Mouse (Mus musculus) ES-E14 (cell line): ENCODE results near the gene Slitrk6. TPM values are rescaled to one million over a fixed set of nuclear protein-coding genes. Genes with fewer than 3 reads are reported as not detected.

Source experiments
- DNase-seq: peaks from one replicate; pipeline ENCODE4 v3.0.0-alpha.2; 2013; ENCODE audit warnings: low read depth, low spot score
- H3K27ac ChIP-seq: 2 replicates; pipeline ENCODE4 v1.5.1; 2012; ENCODE audit warnings: low read depth, mild to moderate bottlenecking, low read length, moderate library complexity, mixed read lengths; ENCODE audit not compliant: poor library complexity, insufficient read depth, severe bottlenecking
- H3K36me3 ChIP-seq: 2 replicates; pipeline ENCODE4 v1.6.1; 2012; ENCODE audit warnings: mild to moderate bottlenecking, low read length, moderate library complexity, mixed read lengths; ENCODE audit not compliant: control insufficient read depth, poor library complexity, insufficient read depth, severe bottlenecking
- H3K4me1 ChIP-seq, 2 experiments: fragments of 150-350 bp in 1 of 2; sonication (generic) in 1 of 2; 2 replicates each; pipeline ENCODE4 v1.6.1; 2012; ENCODE audit warnings: low read length in 2 of 2, mild to moderate bottlenecking in 1 of 2, mixed read lengths in 1 of 2; ENCODE audit not compliant: control insufficient read depth in 2 of 2, insufficient read depth in 2 of 2, poor library complexity in 1 of 2
- H3K4me3 ChIP-seq, 2 experiments: fragments of 150-350 bp in 1 of 2; sonication (generic) in 1 of 2; 2 replicates each; pipeline ENCODE4 v1.5.1; 2012; ENCODE audit warnings: low read length in 2 of 2, low read depth in 1 of 2, mild to moderate bottlenecking in 1 of 2, mixed read lengths in 1 of 2; ENCODE audit not compliant: insufficient read depth in 1 of 2, poor library complexity in 1 of 2, severe bottlenecking in 1 of 2
- H3K9ac ChIP-seq: 2 replicates; pipeline ENCODE4 v1.6.1; 2012; ENCODE audit warnings: low read depth, mild to moderate bottlenecking, low read length, mixed read lengths; ENCODE audit not compliant: poor library complexity, insufficient read depth, severe bottlenecking
- H3K9me3 ChIP-seq: fragments of 150-350 bp; sonication (generic); 2 replicates; pipeline ENCODE4 v1.6.1; 2012; ENCODE audit warnings: low read depth, mild to moderate bottlenecking, low read length; ENCODE audit not compliant: control insufficient read depth, insufficient read depth
- CHD2 ChIP-seq: IDR thresholded peaks from 2 replicates; pipeline ENCODE4 v1.6.1; 2014; ENCODE audit warnings: mild to moderate bottlenecking, low read depth, low read length, inconsistent platforms
- HCFC1 ChIP-seq: IDR thresholded peaks from 2 replicates; pipeline ENCODE4 v1.6.1; 2012; ENCODE audit warnings: low read length, inconsistent platforms, borderline replicate concordance; ENCODE audit not compliant: insufficient read depth
- MAFK ChIP-seq: IDR thresholded peaks from 2 replicates; pipeline ENCODE4 v1.6.1; 2014; ENCODE audit warnings: mild to moderate bottlenecking, low read depth, low read length, inconsistent platforms; ENCODE audit not compliant: insufficient read depth
- ZC3H11A ChIP-seq: IDR thresholded peaks from 2 replicates; pipeline ENCODE4 v1.6.1; 2012; ENCODE audit warnings: low read depth, mild to moderate bottlenecking, inconsistent platforms, low read length, borderline replicate concordance
- ZNF384 ChIP-seq: IDR thresholded peaks from 2 replicates; pipeline ENCODE4 v1.6.1; 2012; ENCODE audit warnings: low read depth, low read length, inconsistent platforms
- in situ Hi-C, 2 experiments: fragments of 600-800 bp; cut with MboI; formaldehyde crosslinking; loops; one replicate each; pipeline ENCODE4 v1.15.1; 2025; ENCODE audit warnings: low sequenced_read_pairs in 2 of 2, inconsistent platforms in 1 of 2; ENCODE audit not compliant: unreplicated experiment in 2 of 2
- total RNA-seq: library from RNA; depleted of rRNA; stranded (reverse); fragments of 300-350 nt; gene quantifications from 2 replicates; pipeline ENCODE4 v1.2.3, GENCODE M21; 2012; rRNA removed

Slitrk6 gene
- total RNA-seq: 0.09 TPM in 1 of 2 replicates, not detected in the other

DNA sequence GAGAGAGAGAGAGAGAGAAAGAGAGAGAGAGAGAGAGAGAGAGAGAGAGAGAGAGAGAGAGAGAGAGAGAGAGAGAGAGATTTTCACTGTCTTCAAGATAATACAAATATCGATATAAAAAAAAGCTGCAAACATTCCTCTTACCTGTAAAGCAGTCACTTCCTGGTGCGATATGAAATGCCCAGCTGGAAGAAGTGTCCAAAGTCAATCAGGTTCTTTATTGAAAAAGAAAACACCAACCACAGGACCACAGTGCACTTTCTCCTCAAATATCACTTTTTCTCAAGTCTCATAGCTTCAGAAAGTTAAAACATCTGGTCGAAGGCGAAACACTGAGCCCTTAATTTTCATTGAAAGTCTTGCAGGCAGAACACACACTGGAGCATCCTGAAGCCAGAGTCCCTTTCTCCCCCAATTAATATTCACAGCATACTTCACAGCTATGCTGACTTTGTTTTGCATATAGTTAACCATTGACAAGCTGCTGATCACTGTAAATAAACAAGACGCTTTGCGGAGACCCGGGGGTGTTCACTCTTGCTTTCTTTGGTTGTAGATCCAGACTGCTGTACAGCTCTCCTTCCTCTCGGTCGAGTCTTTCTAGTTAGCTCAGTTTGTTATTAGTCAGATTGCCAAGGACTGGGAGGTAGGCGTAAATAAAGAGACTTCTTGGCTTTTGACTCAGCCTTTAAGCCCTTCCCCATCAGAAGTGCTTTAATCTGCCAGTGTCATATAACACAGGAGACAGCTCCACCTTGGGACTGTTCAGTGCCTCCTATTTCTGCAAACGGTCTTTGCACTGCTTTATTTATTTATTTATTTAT lies at the start of gene Slitrk6:
Gene Slitrk6, minus strand, starts transcription at position 666 of the 824 bp plus-strand sequence.
- Histone ChIP-seq H3K36me3 (no peaks in the 10 kb centered on the region), H3K9ac (no peak within 1 kb of the TSS), H3K9me3 (no peaks in the 10 kb centered on the region), H3K27ac (no peak within 1 kb of the TSS), H3K4me3 (no peak within 1 kb of the TSS), H3K4me1 (no peaks in the 10 kb centered on the region)
- in situ Hi-C loops: loop anchor here in 1 of 2 experiments (25.0 kb wide), 1 partner anchor 867 kb away; no protein-coding TSS in a partner anchor
- no peak for DNase-seq
- TF ChIP-seq MAFK (no peak), ZNF384 (no peak), ZC3H11A (no peak), CHD2 (no peak), HCFC1 (no peak)

GRCm38 (mm10) chr14:110777546-110777945 lies 22.6 kb upstream of the Slitrk6 start:
- in situ Hi-C loops: no loop called here
- no peaks in the 10 kb centered on the region for H3K4me1 ChIP-seq
- no peak overlapping the region for H3K4me3 ChIP-seq
- H3K36me3 ChIP-seq: no peaks in the 10 kb centered on the region
- no peak overlapping the region for H3K27ac ChIP-seq
- DNase-seq: no peak
- TF ChIP-seq MAFK (no peak), ZNF384 (no peak), ZC3H11A (no peak), CHD2 (no peak), HCFC1 (no peak)
- no peak overlapping the region for H3K9ac ChIP-seq
- H3K9me3 ChIP-seq: no peaks in the 10 kb centered on the region

- TF ChIP-seq CHD2: no peak
- TF ChIP-seq ZNF384: no peak
- no peak for TF ChIP-seq HCFC1
- TF ChIP-seq ZC3H11A: no peak
- TF ChIP-seq MAFK: no peak
- no peak overlapping the region for H3K4me3 ChIP-seq
- no peak overlapping the region for H3K9ac ChIP-seq
- H3K9me3 ChIP-seq: no peaks in the 10 kb centered on the region
- no peaks in the 10 kb centered on the region for H3K4me1 ChIP-seq
- no peak overlapping the region for H3K27ac ChIP-seq
- DNase-seq: no peak
- in situ Hi-C loops: loop anchor here in 1 of 2 experiments (25.0 kb wide), 1 partner anchor 883 kb away; no protein-coding TSS in a partner anchor
- no peaks in the 10 kb centered on the region for H3K36me3 ChIP-seq
These were observed 15.7 kb upstream of the Slitrk6 start for GRCm38 (mm10) chr14:110770694-110771093.

DNA sequence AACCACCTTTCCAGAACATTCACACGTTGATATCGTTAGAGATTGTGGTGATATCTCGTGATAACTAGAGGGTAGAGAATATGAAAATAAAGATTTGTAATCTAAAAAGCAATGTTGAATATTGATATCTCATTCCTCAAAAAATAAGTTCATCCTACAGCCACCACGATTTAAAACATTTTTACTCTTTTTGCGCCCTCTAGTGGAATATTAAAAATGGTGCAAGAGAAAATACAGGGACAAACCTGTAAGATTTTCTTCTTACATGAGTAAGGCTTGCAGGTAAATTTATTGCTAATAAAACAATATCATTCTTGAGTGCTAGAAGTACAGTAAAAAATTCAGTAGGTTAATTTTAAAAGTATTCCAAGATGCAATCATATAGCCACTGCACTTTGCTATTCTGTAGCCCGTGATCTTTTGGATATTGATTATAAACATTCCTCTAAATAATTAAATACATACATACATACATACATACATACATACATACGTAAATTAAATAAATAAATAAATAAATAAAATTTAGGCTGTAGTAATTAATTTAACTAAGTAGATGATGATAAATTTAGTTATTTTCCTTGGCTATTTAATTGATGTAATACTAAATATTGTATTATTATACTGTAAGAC lies 7.8 kb upstream of the Slitrk6 start:
- in situ Hi-C loops: loop anchor here (10.0 to 25.0 kb wide), 2 partner anchors 875 to 888 kb away; no protein-coding TSS in a partner anchor
- Histone ChIP-seq H3K36me3 (no peaks in the 10 kb centered on the region), H3K9me3 (no peaks in the 10 kb centered on the region), H3K9ac (no peak overlapping the region), H3K4me3 (no peak overlapping the region), H3K4me1 (no peaks in the 10 kb centered on the region), H3K27ac (no peak overlapping the region)
- no peak for TF ChIP-seq ZC3H11A
- no peak for TF ChIP-seq ZNF384
- TF ChIP-seq CHD2: no peak
- no peak for TF ChIP-seq MAFK
- no peak for TF ChIP-seq HCFC1
- DNase-seq: peak; percentile 12
